ENCODE assay signal across 11 mouse cellular contexts in the genomic region with DNA sequence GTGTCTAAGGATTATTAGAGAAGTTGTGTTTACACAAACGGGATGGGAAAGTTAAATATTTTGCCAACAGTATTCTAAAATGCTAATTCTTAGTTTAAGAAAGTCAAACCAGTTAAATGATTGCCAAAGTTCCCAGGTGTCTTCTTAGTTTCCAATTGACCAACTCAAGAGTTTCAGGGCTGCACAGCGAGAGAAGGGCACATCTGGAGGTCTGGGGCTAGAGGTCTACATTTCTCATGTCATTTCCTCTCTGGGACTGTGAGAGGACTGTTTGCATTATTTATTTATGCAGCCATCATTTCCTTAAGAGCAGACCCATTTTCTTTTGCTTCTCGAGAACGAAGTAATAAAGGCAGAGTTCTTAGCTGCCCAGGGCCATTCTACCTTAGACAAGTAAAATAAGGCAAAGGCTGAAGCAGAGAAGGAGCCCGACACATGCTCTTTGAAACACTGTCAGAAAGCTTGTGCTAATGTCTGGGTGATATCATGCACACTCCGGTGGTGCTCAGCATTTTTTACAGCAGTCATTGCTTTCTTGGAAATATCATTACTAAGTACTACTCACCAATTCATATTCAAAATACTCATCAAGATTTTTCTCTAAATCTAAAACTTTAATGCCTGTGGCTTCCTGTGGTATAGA. TPM values are rescaled to one million over a fixed set of nuclear protein-coding genes. Genes with fewer than 3 reads are reported as not detected.
DNase-seq lines count a peak whose midpoint lies in the region; ATAC-seq and TF ChIP-seq lines count a peak whose summit lies in the region.
"Had no signal": no experiment of that assay in that cellular context is flagged by ENCODE, and none has a peak within 500 bp of the region (broad histone marks: within the 10 kb centered on the region; RNA-seq: fewer than 3 reads in every experiment).

No protein-coding gene starts in this region.

- no peaks in the 10 kb centered on the region for H3K9me3 ChIP-seq in intestine, embryonic 14.5 days (ENCODE audit: control insufficient read depth, low read length)
- no peaks in the 10 kb centered on the region for H3K9me3 ChIP-seq in intestine, embryonic 15.5 days
- no peaks in the 10 kb centered on the region for H3K9me3 ChIP-seq in stomach, embryonic 14.5 days (ENCODE audit: control insufficient read depth, low read depth, low read length)
- no peaks in the 10 kb centered on the region for H3K9me3 ChIP-seq in stomach, postnatal 0 days (ENCODE audit: control insufficient read depth, low read length)

- no peak for TF ChIP-seq EP300 in stomach, postnatal 0 days (optimal IDR thresholded peaks at IDR 0.05)

- no peak overlapping the region for H3K27ac ChIP-seq in cerebellum, adult 2 months (ENCODE audit: insufficient read depth, low read length)
- no peak overlapping the region for H3K27ac ChIP-seq in intestine, embryonic 14.5 days (ENCODE audit: low read depth)
- H3K27ac ChIP-seq in intestine, embryonic 15.5 days: no peak overlapping the region
- no peak overlapping the region for H3K27ac ChIP-seq in stomach, embryonic 14.5 days (ENCODE audit: low read length)
- no peak overlapping the region for H3K27ac ChIP-seq in stomach, postnatal 0 days (replicated peaks)
- H3K27ac ChIP-seq: macrophage had no signal

- no peak for TF ChIP-seq CTCF in cerebellum, adult 2 months (IDR thresholded peaks at IDR 0.05; ENCODE audit: borderline replicate concordance, insufficient read depth, low read depth, low read length)
- TF ChIP-seq CTCF in stomach, postnatal 0 days (IDR thresholded peaks at IDR 0.05; ENCODE audit: low read depth): no peak

- intact Hi-C loops in left cerebral cortex, postnatal 4 days (cut with DNase I): no loop called here

- H3K36me3 ChIP-seq in intestine, embryonic 14.5 days (ENCODE audit: control insufficient read depth, insufficient read depth, low read length): no peaks in the 10 kb centered on the region
- H3K36me3 ChIP-seq in intestine, embryonic 15.5 days: no peaks in the 10 kb centered on the region
- no peaks in the 10 kb centered on the region for H3K36me3 ChIP-seq in stomach, embryonic 14.5 days (ENCODE audit: control insufficient read depth, insufficient read depth, low read length)
- H3K36me3 ChIP-seq in stomach, postnatal 0 days (ENCODE audit: control insufficient read depth, insufficient read depth, low read length): no peaks in the 10 kb centered on the region

- DNase-seq in cerebellum, adult 2 months: no peak
- DNase-seq in cerebellum, adult 8-10 months: no peak
- DNase-seq in intestine, embryonic 14.5 days (ENCODE audit: low spot score): no peak
- DNase-seq in stomach, postnatal 0 days (ENCODE audit: low spot score): no peak
- DNase-seq in left cerebral cortex, postnatal 4 days: no peak
- no peak for DNase-seq in testis, postnatal 14 days (ENCODE audit: low spot score)
- DNase-seq: cerebellum, adult 11 months; kidney, adult 9 months had no signal

- H3K27me3 ChIP-seq in cerebellum, adult 2 months (ENCODE audit: control insufficient read depth, insufficient read depth, low read length): no peaks in the 10 kb centered on the region
- no peaks in the 10 kb centered on the region for H3K27me3 ChIP-seq in intestine, embryonic 14.5 days (replicated peaks; ENCODE audit: control insufficient read depth, insufficient read depth, low read length)
- no peaks in the 10 kb centered on the region for H3K27me3 ChIP-seq in intestine, embryonic 15.5 days (replicated peaks)
- H3K27me3 ChIP-seq in stomach, embryonic 14.5 days (ENCODE audit: control insufficient read depth, insufficient read depth, low read length): no peaks in the 10 kb centered on the region
- no peaks in the 10 kb centered on the region for H3K27me3 ChIP-seq in stomach, postnatal 0 days (ENCODE audit: control insufficient read depth, insufficient read depth, low read length)

- H3K4me3 ChIP-seq in cerebellum, adult 2 months (replicated peaks; ENCODE audit: insufficient read depth, low read depth, low read length): peak overlapping the region; percentile 43
- H3K4me3 ChIP-seq in intestine, embryonic 14.5 days (ENCODE audit: low read depth, low read length): no peak overlapping the region
- H3K4me3 ChIP-seq in intestine, embryonic 15.5 days (replicated peaks): no peak overlapping the region
- H3K4me3 ChIP-seq in stomach, embryonic 14.5 days (ENCODE audit: low read depth, low read length): no peak overlapping the region
- no peak overlapping the region for H3K4me3 ChIP-seq in stomach, postnatal 0 days (ENCODE audit: low read depth, low read length)

- TF ChIP-seq POLR2A in cerebellum, adult 2 months (IDR thresholded peaks at IDR 0.05; ENCODE audit: borderline replicate concordance, insufficient read depth, low read length): no peak

- H3K4me1 ChIP-seq in cerebellum, adult 2 months (ENCODE audit: control insufficient read depth, insufficient read depth, low read length): peaks cover 7% of the 10 kb centered on the region; the same call in 1 of the 2 replicates
- H3K4me1 ChIP-seq in intestine, embryonic 14.5 days (replicated peaks; ENCODE audit: control insufficient read depth, insufficient read depth, low read length): peaks cover 34% of the 10 kb centered on the region
- H3K4me1 ChIP-seq in intestine, embryonic 15.5 days (replicated peaks): peaks cover 41% of the 10 kb centered on the region
- H3K4me1 ChIP-seq in stomach, embryonic 14.5 days (ENCODE audit: control insufficient read depth, insufficient read depth, low read length): peaks cover 27% of the 10 kb centered on the region
- H3K4me1 ChIP-seq in stomach, postnatal 0 days (replicated peaks; ENCODE audit: control insufficient read depth, insufficient read depth): peaks cover 13% of the 10 kb centered on the region; the same call in 1 of the 2 replicates

- H3K9ac ChIP-seq in intestine, embryonic 14.5 days (ENCODE audit: low read length): no peak overlapping the region
- no peak overlapping the region for H3K9ac ChIP-seq in intestine, embryonic 15.5 days
- H3K9ac ChIP-seq in stomach, embryonic 14.5 days (replicated peaks; ENCODE audit: low read depth, low read length): no peak overlapping the region
- no peak overlapping the region for H3K9ac ChIP-seq in stomach, postnatal 0 days (ENCODE audit: low read length)

- WGBS in cerebellum, adult 2 months: 54% methylated on average over 6 of the region's 6 CpGs
- WGBS in intestine, embryonic 14.5 days: 22% methylated on average over 6 of the region's 6 CpGs
- WGBS in intestine, embryonic 15.5 days: 33% methylated on average over 6 of the region's 6 CpGs
- WGBS in stomach, embryonic 14.5 days: 22% methylated on average over 6 of the region's 6 CpGs
- 30% methylated on average over 6 of the region's 6 CpGs for WGBS in stomach, postnatal 0 days

- ATAC-seq in intestine, embryonic 14.5 days (replicated peaks; ENCODE audit: low FRiP score, low TSS enrichment, low read depth): no peak
- ATAC-seq in intestine, embryonic 15.5 days: no peak
- ATAC-seq in stomach, embryonic 14.5 days (ENCODE audit: insufficient number of reproducible peaks, insufficient read depth, low FRiP score, low read depth): no peak
- ATAC-seq in stomach, postnatal 0 days (ENCODE audit: low FRiP score, low TSS enrichment): no peak

- H3K4me2 ChIP-seq in intestine, embryonic 14.5 days (ENCODE audit: low read length): peak overlapping the region; percentile 21; the same call in 1 of the 2 replicates
- H3K4me2 ChIP-seq in intestine, embryonic 15.5 days (replicated peaks): no peak overlapping the region
- H3K4me2 ChIP-seq in stomach, embryonic 14.5 days (replicated peaks; ENCODE audit: low read depth, low read length): peak overlapping the region; percentile 22; the same call in 1 of the 2 replicates
- H3K4me2 ChIP-seq in stomach, postnatal 0 days (replicated peaks; ENCODE audit: low read depth): no peak overlapping the region

RNA-seq across cellular contexts. Expression of gene Maml2, which starts 4.5 kb away (rescaled TPM):
- polyA plus RNA-seq in cerebellum, adult 2 months (2012; rRNA removed): 12.3 and 13.4 TPM in 2 replicates
- polyA plus RNA-seq in intestine, embryonic 14.5 days (2014; fragmentation: Nextera tagmentation; extraction: Ambion mirVana): 6.3 and 6.5 TPM in 2 replicates
- 5.7 and 6.2 TPM in 2 replicates for polyA plus RNA-seq in intestine, embryonic 15.5 days (2015; fragmentation: Nextera tagmentation; extraction: Ambion mirVana)
- polyA plus RNA-seq in stomach, embryonic 14.5 days (2014; fragmentation: Nextera tagmentation; extraction: Ambion mirVana): 12.2 and 12.7 TPM in 2 replicates
- 4.0 and 4.3 TPM in 2 replicates for polyA plus RNA-seq in stomach, postnatal 0 days (2015; fragmentation: Nextera tagmentation; extraction: Ambion mirVana)
- total RNA-seq in left cerebral cortex, postnatal 4 days (2021): 10 to 100 TPM; 11.5 TPM

RNA-seq across cellular contexts. Expression of gene Ccdc82, which starts 55.5 kb away (rescaled TPM):
- polyA plus RNA-seq in cerebellum, adult 2 months (2012; rRNA removed): 33.4 and 35.2 TPM in 2 replicates
- 10.2 and 11.2 TPM in 2 replicates for polyA plus RNA-seq in intestine, embryonic 14.5 days (2014; fragmentation: Nextera tagmentation; extraction: Ambion mirVana)
- polyA plus RNA-seq in intestine, embryonic 15.5 days (2015; fragmentation: Nextera tagmentation; extraction: Ambion mirVana): 7.5 TPM in 2 replicates
- polyA plus RNA-seq in stomach, embryonic 14.5 days (2014; fragmentation: Nextera tagmentation; extraction: Ambion mirVana): 12.3 and 14.0 TPM in 2 replicates
- polyA plus RNA-seq in stomach, postnatal 0 days (2015; fragmentation: Nextera tagmentation; extraction: Ambion mirVana): 4.4 and 4.7 TPM in 2 replicates
- total RNA-seq in left cerebral cortex, postnatal 4 days (2021): 10 to 100 TPM; 23.6 to 27.0 TPM

RNA-seq across cellular contexts. Expression of gene Jrkl, which starts 56.7 kb away (rescaled TPM):
- polyA plus RNA-seq in cerebellum, adult 2 months (2012; rRNA removed): 5.4 and 5.6 TPM in 2 replicates
- 5.9 and 6.2 TPM in 2 replicates for polyA plus RNA-seq in intestine, embryonic 14.5 days (2014; fragmentation: Nextera tagmentation; extraction: Ambion mirVana)
- polyA plus RNA-seq in intestine, embryonic 15.5 days (2015; fragmentation: Nextera tagmentation; extraction: Ambion mirVana): 7.0 and 8.2 TPM in 2 replicates
- 10.5 and 10.6 TPM in 2 replicates for polyA plus RNA-seq in stomach, embryonic 14.5 days (2014; fragmentation: Nextera tagmentation; extraction: Ambion mirVana)
- 6.5 and 7.2 TPM in 2 replicates for polyA plus RNA-seq in stomach, postnatal 0 days (2015; fragmentation: Nextera tagmentation; extraction: Ambion mirVana)
- total RNA-seq in left cerebral cortex, postnatal 4 days (2021): 10 to 100 TPM in 1 of 2 experiments, 1 to 10 TPM in 1; 9.8 to 13.6 TPM

Comparison
In these comparisons a context has a peak if more than half of its experiments do, and no peak if none do; other contexts are left out.
1. H3K4me2 ChIP-seq: peak in intestine, embryonic 14.5 days (single experiment) and stomach, embryonic 14.5 days (single experiment); none in intestine, embryonic 15.5 days (single experiment) and stomach, postnatal 0 days (single experiment).